Mouse (Mus musculus): Measurements from ENCODE around the gene Acss1.

DNA sequence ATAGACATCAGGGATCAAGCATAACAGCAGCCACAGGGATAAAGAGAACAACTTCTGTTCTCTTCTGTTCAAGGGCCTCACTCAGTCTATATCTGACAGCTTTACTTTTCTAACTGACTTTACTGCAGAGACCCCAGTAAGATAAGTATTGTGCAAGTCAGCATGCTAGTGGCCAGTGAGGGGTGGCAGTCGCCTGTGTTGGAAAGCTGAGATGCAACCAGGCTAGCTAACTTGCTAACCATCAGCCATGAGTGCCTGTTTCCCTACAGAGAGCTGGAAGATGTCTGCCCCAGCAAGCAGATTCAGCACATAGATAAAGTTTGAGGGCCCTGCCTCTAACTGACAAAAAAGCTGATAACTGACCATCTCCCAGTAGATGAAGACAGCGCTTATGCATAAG is 97.5 kb downstream of the Acss1 start:
- TF ChIP-seq CTCF (IDR thresholded peaks at IDR 0.05; ENCODE audit: low read depth), result no peak
- TF ChIP-seq EP300 (IDR thresholded peaks at IDR 0.05; ENCODE audit: low read depth), result no peak
